Mouse (Mus musculus): ENCODE results near the gene Tulp4. TPM values are rescaled to one million over a fixed set of nuclear protein-coding genes. Genes with fewer than 3 reads are reported as not detected.

Gene Tulp4
- polyA plus RNA-seq, 1 experiment from 2014 or later, result 97.4 TPM

- Histone ChIP-seq H3K4me2 (no peak overlapping the region), H3K36me3 (ENCODE audit: control insufficient read depth, insufficient read depth, low read length) (no peaks in the 10 kb centered on the region), H3K4me3 (ENCODE audit: low read depth, low read length) (no peak overlapping the region), H3K27me3 (ENCODE audit: control insufficient read depth, insufficient read depth, low read length) (no peaks in the 10 kb centered on the region), H3K9me3 (ENCODE audit: control insufficient read depth, low read length) (no peaks in the 10 kb centered on the region), H3K9ac (ENCODE audit: low read length) (no peak overlapping the region), H3K27ac (ENCODE audit: low read depth, low read length) (no peak overlapping the region), H3K4me1 (ENCODE audit: control insufficient read depth, insufficient read depth, low read length) (peaks cover 8% of the 10 kb centered on the region)
- DNase-seq (ENCODE audit: low spot score, missing footprints) (no peak), ATAC-seq (ENCODE audit: low FRiP score) (no peak)
- 94% methylated on average over 6 of the region's 6 CpGs for WGBS
These were observed 7.4 kb downstream of the Tulp4 start for GRCm38 (mm10) chr17:6113653-6114052.

DNA sequence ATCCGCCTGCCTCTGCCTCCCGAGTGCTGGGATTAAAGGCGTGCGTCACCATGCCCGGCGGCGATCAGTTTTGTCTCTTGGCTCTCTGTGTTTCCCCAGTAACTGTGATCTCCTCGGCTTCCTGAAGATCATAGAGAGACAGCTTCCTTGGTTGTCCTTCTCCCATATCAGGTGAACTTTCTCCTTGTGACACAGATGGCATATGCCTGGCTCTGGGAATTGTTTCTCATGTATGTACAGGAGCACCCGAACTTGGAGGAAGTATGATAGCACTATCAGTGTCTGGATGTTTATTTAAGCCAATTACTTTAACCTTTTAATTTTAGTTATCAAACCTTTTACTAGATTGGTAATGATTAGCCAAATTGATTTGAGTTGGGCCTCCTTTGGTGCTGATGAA lies 8.8 kb downstream of the Tulp4 start:
- H3K9ac ChIP-seq (ENCODE audit: low read length), result no peak overlapping the region
- H3K36me3 ChIP-seq (ENCODE audit: control insufficient read depth, insufficient read depth, low read length), result no peaks in the 10 kb centered on the region
- ATAC-seq (ENCODE audit: low FRiP score) (no peak), DNase-seq (ENCODE audit: low spot score, missing footprints) (no peak)
- H3K4me1 ChIP-seq (ENCODE audit: control insufficient read depth, insufficient read depth, low read length), result no peaks in the 10 kb centered on the region
- no peak overlapping the region for H3K4me3 ChIP-seq (ENCODE audit: low read depth, low read length)
- H3K27me3 ChIP-seq (ENCODE audit: control insufficient read depth, insufficient read depth, low read length), result no peaks in the 10 kb centered on the region
- 95% methylated on average over 8 of the region's 9 CpGs for WGBS
- H3K9me3 ChIP-seq (ENCODE audit: control insufficient read depth, low read length), result no peaks in the 10 kb centered on the region
- no peak overlapping the region for H3K4me2 ChIP-seq
- no peak overlapping the region for H3K27ac ChIP-seq (ENCODE audit: low read depth, low read length)

DNA sequence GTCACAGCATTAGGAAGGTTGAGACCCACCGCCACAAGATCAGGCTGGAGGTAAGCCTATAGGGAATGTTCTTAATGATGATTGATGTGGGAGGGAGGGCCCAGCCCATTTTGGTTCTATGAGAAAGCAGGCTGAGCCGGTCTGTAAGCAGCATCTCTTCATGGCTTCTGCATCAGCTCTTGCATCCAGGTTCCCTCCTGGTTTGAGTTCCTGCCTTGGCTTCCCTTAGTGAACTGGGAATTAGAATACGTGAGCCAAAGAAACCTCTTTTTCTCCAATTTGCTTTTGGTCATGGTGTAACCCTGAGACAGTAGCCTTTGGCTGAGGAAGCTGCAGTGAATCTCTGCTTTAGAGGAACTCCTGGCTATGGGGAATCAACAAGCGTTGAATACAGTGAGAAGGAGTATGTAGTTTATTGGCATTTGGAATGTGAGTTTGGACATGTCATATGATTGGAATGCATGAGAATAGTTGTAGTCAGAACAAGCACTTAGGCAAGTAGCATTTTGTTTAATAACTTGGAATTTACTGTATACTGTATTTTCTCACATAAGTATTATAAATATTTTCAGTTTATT lies 11.0 kb downstream of the Tulp4 start:
- peaks cover 1% of the 10 kb centered on the region; the same call in 1 of the 2 replicates for H3K36me3 ChIP-seq (ENCODE audit: control insufficient read depth, insufficient read depth, low read length)
- H3K4me2 ChIP-seq, result no peak overlapping the region
- ATAC-seq (ENCODE audit: low FRiP score), result no peak
- H3K4me1 ChIP-seq (ENCODE audit: control insufficient read depth, insufficient read depth, low read length), result no peaks in the 10 kb centered on the region
- no peaks in the 10 kb centered on the region for H3K27me3 ChIP-seq (ENCODE audit: control insufficient read depth, insufficient read depth, low read length)
- H3K27ac ChIP-seq (ENCODE audit: low read depth, low read length), result no peak overlapping the region
- no peak for DNase-seq (ENCODE audit: low spot score, missing footprints)
- WGBS, result 91% methylated on average over 4 of the region's 4 CpGs
- no peak overlapping the region for H3K4me3 ChIP-seq (ENCODE audit: low read depth, low read length)
- H3K9ac ChIP-seq (ENCODE audit: low read length), result no peak overlapping the region
- no peaks in the 10 kb centered on the region for H3K9me3 ChIP-seq (ENCODE audit: control insufficient read depth, low read length)

DNA sequence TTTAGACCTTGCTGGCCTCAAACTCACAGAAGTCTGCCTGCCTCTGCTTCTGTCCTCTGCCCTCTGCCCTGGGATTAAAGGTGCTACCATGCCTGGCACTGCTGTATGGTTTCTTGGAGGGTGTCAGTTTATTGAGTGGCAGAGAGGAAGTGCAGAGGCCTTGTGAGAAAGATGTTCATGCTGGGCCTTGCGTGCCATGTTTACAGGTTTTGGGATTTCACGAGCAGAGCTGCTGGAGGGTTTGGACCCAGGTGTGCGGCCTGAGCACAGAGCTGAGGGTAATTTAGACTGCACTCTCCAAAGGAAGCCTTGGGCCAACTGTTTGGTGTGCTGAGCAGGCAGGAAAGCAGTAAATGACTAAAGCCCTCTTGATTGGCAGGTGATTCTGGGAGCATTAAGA lies 11.7 kb downstream of the Tulp4 start:
- no peak for ATAC-seq (ENCODE audit: low FRiP score)
- no peak for DNase-seq (ENCODE audit: low spot score, missing footprints)
- Histone ChIP-seq H3K36me3 (ENCODE audit: control insufficient read depth, insufficient read depth, low read length) (peaks cover 8% of the 10 kb centered on the region; the same call in 1 of the 2 replicates), H3K4me3 (ENCODE audit: low read depth, low read length) (no peak overlapping the region), H3K9me3 (ENCODE audit: control insufficient read depth, low read length) (no peaks in the 10 kb centered on the region), H3K27ac (ENCODE audit: low read depth, low read length) (no peak overlapping the region), H3K9ac (ENCODE audit: low read length) (no peak overlapping the region), H3K27me3 (ENCODE audit: control insufficient read depth, insufficient read depth, low read length) (no peaks in the 10 kb centered on the region), H3K4me1 (ENCODE audit: control insufficient read depth, insufficient read depth, low read length) (no peaks in the 10 kb centered on the region), H3K4me2 (no peak overlapping the region)
- 96% methylated on average over 3 of the region's 3 CpGs for WGBS

GRCm38 (mm10) chr17:6118861-6119260 lies 12.6 kb downstream of the Tulp4 start:
- H3K4me2 ChIP-seq, result no peak overlapping the region
- H3K9me3 ChIP-seq (ENCODE audit: control insufficient read depth, low read length), result no peaks in the 10 kb centered on the region
- DNase-seq (ENCODE audit: low spot score, missing footprints) (no peak), ATAC-seq (ENCODE audit: low FRiP score) (no peak)
- no peak overlapping the region for H3K27ac ChIP-seq (ENCODE audit: low read depth, low read length)
- no peaks in the 10 kb centered on the region for H3K27me3 ChIP-seq (ENCODE audit: control insufficient read depth, insufficient read depth, low read length)
- no peak overlapping the region for H3K4me3 ChIP-seq (ENCODE audit: low read depth, low read length)
- H3K36me3 ChIP-seq (ENCODE audit: control insufficient read depth, insufficient read depth, low read length), result peaks cover 11% of the 10 kb centered on the region; the same call in 1 of the 2 replicates
- no peak overlapping the region for H3K9ac ChIP-seq (ENCODE audit: low read length)
- WGBS, result 92% methylated on average over 4 of the region's 4 CpGs
- H3K4me1 ChIP-seq (ENCODE audit: control insufficient read depth, insufficient read depth, low read length), result no peaks in the 10 kb centered on the region

DNA sequence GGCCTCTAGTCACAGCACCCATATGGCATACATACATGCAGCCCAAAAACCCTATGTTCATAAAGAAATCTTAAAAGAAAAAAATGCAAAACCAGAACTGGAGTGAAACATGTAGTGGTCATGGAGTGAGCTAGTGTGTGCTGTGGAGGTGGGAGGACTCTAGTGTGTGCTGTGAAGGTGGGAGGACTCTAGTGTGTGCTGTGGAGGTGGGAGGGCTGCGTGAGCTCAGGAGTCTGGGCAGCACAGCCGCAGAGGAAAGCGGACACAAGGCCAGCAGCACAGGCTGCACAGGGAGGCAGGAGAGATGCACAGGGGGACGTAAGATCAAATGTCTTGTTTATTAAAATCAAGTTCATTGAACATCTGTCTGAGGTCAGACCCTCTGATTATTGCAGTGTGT lies 17.5 kb downstream of the Tulp4 start:
- H3K36me3 ChIP-seq (ENCODE audit: control insufficient read depth, insufficient read depth, low read length), result peaks cover 11% of the 10 kb centered on the region; the same call in 1 of the 2 replicates
- WGBS, result 84% methylated on average over 4 of the region's 4 CpGs

GRCm38 (mm10) chr17:6125441-6125840 lies 19.2 kb downstream of the Tulp4 start:
- peaks cover 11% of the 10 kb centered on the region; the same call in 1 of the 2 replicates for H3K36me3 ChIP-seq (ENCODE audit: control insufficient read depth, insufficient read depth, low read length)
- no peak for ATAC-seq (ENCODE audit: low FRiP score)
- WGBS, result 92% methylated on average over 3 of the region's 3 CpGs

More for the DNA sequence above, 17.5 kb downstream of the Tulp4 start:
- Histone ChIP-seq H3K4me2 (no peak overlapping the region), H3K9me3 (ENCODE audit: control insufficient read depth, low read length) (no peaks in the 10 kb centered on the region), H3K9ac (ENCODE audit: low read length) (no peak overlapping the region), H3K27ac (ENCODE audit: low read depth, low read length) (no peak overlapping the region), H3K4me1 (ENCODE audit: control insufficient read depth, insufficient read depth, low read length) (no peaks in the 10 kb centered on the region), H3K27me3 (ENCODE audit: control insufficient read depth, insufficient read depth, low read length) (no peaks in the 10 kb centered on the region), H3K4me3 (ENCODE audit: low read depth, low read length) (no peak overlapping the region)
- no peak for DNase-seq (ENCODE audit: low spot score, missing footprints)
- no peak for ATAC-seq (ENCODE audit: low FRiP score)

GRCm38 (mm10) chr17:6128039-6128438 lies 21.8 kb downstream of the Tulp4 start:
- no peak for DNase-seq (ENCODE audit: low spot score, missing footprints)
- no peak overlapping the region for H3K27ac ChIP-seq (ENCODE audit: low read depth, low read length)
- no peak overlapping the region for H3K9ac ChIP-seq (ENCODE audit: low read length)
- peaks cover 3% of the 10 kb centered on the region; the same call in 1 of the 2 replicates for H3K36me3 ChIP-seq (ENCODE audit: control insufficient read depth, insufficient read depth, low read length)
- no peak for ATAC-seq (ENCODE audit: low FRiP score)
- no peaks in the 10 kb centered on the region for H3K27me3 ChIP-seq (ENCODE audit: control insufficient read depth, insufficient read depth, low read length)
- H3K4me3 ChIP-seq (ENCODE audit: low read depth, low read length), result no peak overlapping the region
- WGBS, result 71% methylated on average over 3 of the region's 3 CpGs
- no peaks in the 10 kb centered on the region for H3K9me3 ChIP-seq (ENCODE audit: control insufficient read depth, low read length)
- H3K4me1 ChIP-seq (ENCODE audit: control insufficient read depth, insufficient read depth, low read length), result no peaks in the 10 kb centered on the region
- no peak overlapping the region for H3K4me2 ChIP-seq

More at GRCm38 (mm10) chr17:6125441-6125840, 19.2 kb downstream of the Tulp4 start:
- H3K4me2 ChIP-seq, result no peak overlapping the region
- no peaks in the 10 kb centered on the region for H3K4me1 ChIP-seq (ENCODE audit: control insufficient read depth, insufficient read depth, low read length)
- DNase-seq (ENCODE audit: low spot score, missing footprints), result no peak
- no peak overlapping the region for H3K4me3 ChIP-seq (ENCODE audit: low read depth, low read length)
- H3K9ac ChIP-seq (ENCODE audit: low read length), result no peak overlapping the region
- H3K27me3 ChIP-seq (ENCODE audit: control insufficient read depth, insufficient read depth, low read length), result no peaks in the 10 kb centered on the region
- H3K9me3 ChIP-seq (ENCODE audit: control insufficient read depth, low read length), result no peaks in the 10 kb centered on the region
- no peak overlapping the region for H3K27ac ChIP-seq (ENCODE audit: low read depth, low read length)

GRCm38 (mm10) chr17:6129361-6129760 lies 23.1 kb downstream of the Tulp4 start:
- H3K9ac ChIP-seq (ENCODE audit: low read length), result no peak overlapping the region
- no peaks in the 10 kb centered on the region for H3K4me1 ChIP-seq (ENCODE audit: control insufficient read depth, insufficient read depth, low read length)
- H3K27ac ChIP-seq (ENCODE audit: low read depth, low read length), result no peak overlapping the region
- H3K27me3 ChIP-seq (ENCODE audit: control insufficient read depth, insufficient read depth, low read length), result no peaks in the 10 kb centered on the region
- H3K9me3 ChIP-seq (ENCODE audit: control insufficient read depth, low read length), result no peaks in the 10 kb centered on the region
- DNase-seq (ENCODE audit: low spot score, missing footprints) (no peak), ATAC-seq (ENCODE audit: low FRiP score) (no peak)
- 80% methylated on average over 4 of the region's 4 CpGs for WGBS
- no peak overlapping the region for H3K4me3 ChIP-seq (ENCODE audit: low read depth, low read length)
- H3K4me2 ChIP-seq, result no peak overlapping the region
- no peaks in the 10 kb centered on the region for H3K36me3 ChIP-seq (ENCODE audit: control insufficient read depth, insufficient read depth, low read length)

Data from midbrain, embryonic 11.5 days (tissue).